Mouse (Mus musculus) liver, embryonic 11.5 days (tissue): Measurements from ENCODE around the gene Hist1h2af. TPM values are rescaled to one million over a fixed set of nuclear protein-coding genes. Genes with fewer than 3 reads are reported as not detected.

Experiments
- ATAC-seq: fragments of 200-750 bp; cut with Nextera tagmentation; replicated peaks from 2 replicates; pipeline ENCODE4 v1.8.0; 2017; ENCODE audit warnings: moderate number of reproducible peaks, mild to moderate bottlenecking, moderate TSS enrichment, moderate library complexity; ENCODE audit not compliant: low FRiP score
- DNase-seq: peaks from one replicate; pipeline ENCODE4 v3.0.0-alpha.2; 2017; ENCODE audit warnings: low spot score
- H3K27ac ChIP-seq: fragments of 300-500 bp; sonication (generic); 2 replicates; pipeline ENCODE4 v1.5.1; 2014; ENCODE audit warnings: mild to moderate bottlenecking, low read depth, low read length, control low read depth
- H3K27me3 ChIP-seq: fragments of 300-500 bp; sonication (generic); replicated peaks from 2 replicates; pipeline ENCODE4 v1.6.1; 2014; ENCODE audit warnings: low read length, mixed read lengths; ENCODE audit not compliant: control insufficient read depth, insufficient read depth
- H3K36me3 ChIP-seq: fragments of 300-500 bp; sonication (generic); 2 replicates; pipeline ENCODE4 v1.6.1; 2014; ENCODE audit warnings: mild to moderate bottlenecking, low read length, moderate library complexity, mixed read lengths; ENCODE audit not compliant: control insufficient read depth, insufficient read depth
- H3K4me1 ChIP-seq: fragments of 300-500 bp; sonication (generic); replicated peaks from 2 replicates; pipeline ENCODE4 v1.6.1; 2014; ENCODE audit warnings: low read length, mixed read lengths; ENCODE audit not compliant: control insufficient read depth, insufficient read depth
- H3K4me2 ChIP-seq: fragments of 300-500 bp; sonication (generic); 2 replicates; pipeline ENCODE4 v1.6.1; 2014; ENCODE audit warnings: mild to moderate bottlenecking, control low read depth, moderate library complexity
- H3K4me3 ChIP-seq: fragments of 300-500 bp; sonication (generic); 2 replicates; pipeline ENCODE4 v1.5.1; 2014; ENCODE audit warnings: low read depth, low read length, control low read depth
- H3K9ac ChIP-seq: fragments of 300-500 bp; sonication (generic); 2 replicates; pipeline ENCODE4 v1.6.1; 2014; ENCODE audit warnings: low read depth, low read length, control low read depth
- H3K9me3 ChIP-seq: fragments of 300-500 bp; sonication (generic); 2 replicates; pipeline ENCODE4 v1.6.1; 2016; ENCODE audit warnings: low read length, inconsistent platforms, mixed read lengths; ENCODE audit not compliant: control insufficient read depth
- WGBS: fragments of 180-500 bp; shearing (Covaris S2); extraction: QIAGEN DNeasy Blood & Tissue Kit; methylation state at CpG from one replicate; pipeline ENCODE4 v1.1.7; 2014; 5-methylcytosine and 5-hydroxymethylcytosine counted together
- microRNA-seq: library from miRNA; unstranded; fragments of <30 nt; microRNA quantifications from one replicate; pipeline ENCODE4, GENCODE M21; 2017; ENCODE audit warnings: borderline number of aligned reads
- polyA plus RNA-seq: library from polyadenylated mRNA; unstranded; fragments of >200 nt; fragmentation: Nextera tagmentation; extraction: Ambion mirVana; gene quantifications from 2 replicates; pipeline ENCODE4 v1.2.1, GENCODE M21; 2014

Gene Hist1h2af
- polyA plus RNA-seq, 1 experiment from 2014 or later: 5.1 TPM

DNA sequence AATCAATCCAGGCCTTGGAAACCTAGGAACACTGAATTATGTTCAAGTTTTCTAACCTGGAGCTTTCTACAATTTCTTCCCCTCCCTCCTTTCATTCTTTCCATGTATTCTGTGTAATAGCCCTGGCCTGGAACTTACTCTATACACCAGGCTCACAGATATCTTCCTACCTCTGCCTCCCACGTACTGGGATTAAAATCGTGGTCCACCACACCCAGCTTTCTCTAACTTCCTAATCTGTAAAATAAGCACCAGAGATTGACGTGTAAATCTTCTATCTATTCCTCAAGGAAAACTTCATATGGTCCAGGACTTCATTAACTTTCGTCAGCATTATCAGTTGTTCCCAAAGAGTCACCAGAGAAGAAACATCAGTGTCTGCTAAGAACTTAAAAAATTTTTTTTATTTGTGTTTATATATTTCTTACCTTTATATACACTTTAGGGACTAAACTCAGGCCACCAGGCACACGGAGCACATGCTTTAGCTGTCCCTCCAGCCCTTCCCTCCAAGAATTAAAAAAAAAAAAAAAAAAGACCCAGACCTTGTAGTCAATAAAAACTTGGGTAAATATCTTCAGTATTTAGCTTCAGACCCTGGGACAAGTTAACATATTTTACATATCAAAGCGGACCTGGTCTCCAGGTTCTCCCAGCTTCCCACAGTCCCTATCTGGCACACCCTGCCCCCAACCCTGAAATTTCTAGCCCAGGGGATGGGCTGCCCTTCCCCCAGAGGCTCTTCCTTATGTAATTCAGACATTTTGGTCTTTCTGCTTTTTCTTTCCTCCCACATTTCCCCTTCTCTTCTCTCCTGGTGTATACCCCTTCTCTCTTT, 48.7 kb downstream of the Hist1h2af start:
- H3K27ac ChIP-seq: peak overlapping the region; percentile 100
- H3K36me3 ChIP-seq: no peaks in the 10 kb centered on the region
- peak overlapping the region; percentile 77 for H3K4me2 ChIP-seq
- H3K9ac ChIP-seq: peak overlapping the region; percentile 77
- H3K4me1 ChIP-seq: peaks cover 31% of the 10 kb centered on the region
- no peaks in the 10 kb centered on the region for H3K9me3 ChIP-seq
- ATAC-seq: peak; percentile 3
- DNase-seq: no peak
- no peaks in the 10 kb centered on the region for H3K27me3 ChIP-seq
- 6% methylated on average over 6 of the region's 6 CpGs for WGBS
- H3K4me3 ChIP-seq: peak overlapping the region; percentile 50

DNA sequence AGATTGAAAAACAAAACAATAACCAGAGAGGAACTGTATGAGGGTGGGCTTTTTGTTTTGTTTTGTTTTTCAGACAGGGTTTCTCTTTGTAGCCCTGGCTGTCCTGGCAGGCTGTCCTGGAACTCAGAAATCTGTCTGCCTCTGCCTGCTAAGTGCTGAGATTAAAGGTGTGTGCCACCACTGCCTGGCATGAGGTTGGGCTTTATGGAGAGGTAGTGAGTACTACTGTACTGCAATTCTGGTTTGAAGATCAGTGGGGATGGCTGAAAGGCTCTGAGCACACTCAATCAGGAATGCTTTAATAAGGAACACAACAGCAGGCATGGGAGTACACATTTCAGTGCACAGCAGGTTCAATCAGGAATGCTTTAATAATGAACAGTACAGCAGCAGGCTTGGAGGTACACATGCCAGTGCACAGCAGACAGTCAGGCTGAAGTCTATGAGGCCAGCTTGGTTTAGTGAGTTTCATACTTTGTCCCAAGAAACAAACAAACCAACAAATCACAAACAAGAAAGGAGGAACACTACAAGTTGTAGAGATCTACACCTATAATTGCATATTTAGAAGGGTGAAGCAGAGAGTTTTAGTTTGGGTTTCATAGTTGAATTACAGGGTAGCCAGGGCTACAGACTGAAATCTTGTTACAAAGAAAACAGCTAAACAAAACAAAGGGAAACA, 49.8 kb downstream of the Hist1h2af start:
- ATAC-seq (no peak), DNase-seq (no peak)
- H3K4me1 ChIP-seq: peaks cover 31% of the 10 kb centered on the region
- no peak overlapping the region; the same call in 1 of the 2 replicates for H3K4me3 ChIP-seq
- H3K4me2 ChIP-seq: peak overlapping the region; percentile 77
- H3K36me3 ChIP-seq: no peaks in the 10 kb centered on the region
- no peaks in the 10 kb centered on the region for H3K27me3 ChIP-seq
- peak overlapping the region; percentile 49 for H3K9ac ChIP-seq
- no peaks in the 10 kb centered on the region for H3K9me3 ChIP-seq
- peak overlapping the region; percentile 100 for H3K27ac ChIP-seq

Small RNAs within 50 kb of the gene (microRNA-seq; reads per million reads assigned to microRNA genes)
- gene Gm44297: 4.2 reads per million, percentile 9 among the genes with 10 or more reads in this experiment
- gene Gm44359: 1.1 reads per million
- gene Gm44394: 1.8 reads per million
- gene n-TStga1: 12.0 reads per million, percentile 24 among the genes with 10 or more reads in this experiment

Other genes starting within 250 kb of the Hist1h2af start
- gene Zfp322a, start 164.7 kb upstream of the Hist1h2af start, polyA plus RNA-seq: 36.4 and 37.0 TPM in 2 replicates
- 13.1 and 13.4 TPM in 2 replicates for gene Abt1, start 110.0 kb upstream of the Hist1h2af start, polyA plus RNA-seq
- 1.8 and 2.2 TPM in 2 replicates for gene Btn1a1, start 68.0 kb upstream of the Hist1h2af start, polyA plus RNA-seq
- gene Btn2a2, start 45.0 kb upstream of the Hist1h2af start, polyA plus RNA-seq: 0.08 and 0.32 TPM in 2 replicates
- 3.3 and 4.3 TPM in 2 replicates for gene Hist1h4h, start 2.9 kb upstream of the Hist1h2af start, polyA plus RNA-seq
- 5.2 TPM in 2 replicates for gene Hist1h3g, start 1.5 kb downstream of the Hist1h2af start, polyA plus RNA-seq
- 1.6 and 1.7 TPM in 2 replicates for gene Hist1h2bh, start 9.5 kb downstream of the Hist1h2af start, polyA plus RNA-seq
- gene Hist1h3f, start 10.1 kb downstream of the Hist1h2af start, polyA plus RNA-seq: 0.42 and 0.62 TPM in 2 replicates
- gene Hist1h4f, start 17.7 kb downstream of the Hist1h2af start, polyA plus RNA-seq: 0.66 and 1.4 TPM in 2 replicates
- 0.68 and 0.82 TPM in 2 replicates for gene Hist1h1d, start 19.4 kb downstream of the Hist1h2af start, polyA plus RNA-seq
- 3.5 and 5.6 TPM in 2 replicates for gene Hist1h3e, start 28.5 kb downstream of the Hist1h2af start, polyA plus RNA-seq
- 61.3 and 62.9 TPM in 2 replicates for gene Hist1h2ae, start 37.3 kb downstream of the Hist1h2af start, polyA plus RNA-seq
- gene Hist1h2bg, start 37.5 kb downstream of the Hist1h2af start, polyA plus RNA-seq: 5.7 and 6.3 TPM in 2 replicates
- gene Hist1h2bf, start 40.3 kb downstream of the Hist1h2af start, polyA plus RNA-seq: 1.8 TPM in 2 replicates
- gene Hist1h2ad, start 40.5 kb downstream of the Hist1h2af start, polyA plus RNA-seq: 0.84 and 0.92 TPM in 2 replicates
- gene Hist1h3d, start 41.9 kb downstream of the Hist1h2af start, polyA plus RNA-seq: 7.7 and 8.5 TPM in 2 replicates
- gene Hist1h4d, start 47.7 kb downstream of the Hist1h2af start, polyA plus RNA-seq: 92.8 and 99.3 TPM in 2 replicates
- 4.4 TPM in 2 replicates for gene Hist1h2be, start 87.2 kb downstream of the Hist1h2af start, polyA plus RNA-seq
- gene Hist1h1e, start 88.7 kb downstream of the Hist1h2af start, polyA plus RNA-seq: 17.5 and 21.2 TPM in 2 replicates
- gene Hist1h2ac, start 150.0 kb downstream of the Hist1h2af start, polyA plus RNA-seq: 0.79 and 1.5 TPM in 2 replicates
- gene Hist1h2bc, start 150.3 kb downstream of the Hist1h2af start, polyA plus RNA-seq: 31.9 and 35.7 TPM in 2 replicates
- not detected in 2 replicates for gene Hist1h1t, start 161.9 kb downstream of the Hist1h2af start, polyA plus RNA-seq
- 5.1 and 5.2 TPM in 2 replicates for gene Hist1h4c, start 164.5 kb downstream of the Hist1h2af start, polyA plus RNA-seq
- gene Hfe, start 176.9 kb downstream of the Hist1h2af start, polyA plus RNA-seq: 6.1 and 7.2 TPM in 2 replicates
- 24.2 and 25.8 TPM in 2 replicates for gene Hist1h1c, start 204.9 kb downstream of the Hist1h2af start, polyA plus RNA-seq
- gene Hist1h3c, start 211.7 kb downstream of the Hist1h2af start, polyA plus RNA-seq: 6.1 and 6.7 TPM in 2 replicates
- gene Hist1h2bb, start 212.8 kb downstream of the Hist1h2af start, polyA plus RNA-seq: 3.1 and 4.6 TPM in 2 replicates
- gene Hist1h2ab, start 217.2 kb downstream of the Hist1h2af start, polyA plus RNA-seq: 38.5 and 42.1 TPM in 2 replicates
- gene Hist1h3b, start 218.4 kb downstream of the Hist1h2af start, polyA plus RNA-seq: 5.5 and 8.3 TPM in 2 replicates
- gene Hist1h4b, start 223.1 kb downstream of the Hist1h2af start, polyA plus RNA-seq: 4.0 TPM in 2 replicates
- gene Hist1h4a, start 227.3 kb downstream of the Hist1h2af start, polyA plus RNA-seq: 0.57 TPM in 1 of 2 replicates, not detected in the other
- 4.2 and 8.8 TPM in 2 replicates for gene Hist1h3a, start 228.5 kb downstream of the Hist1h2af start, polyA plus RNA-seq
- 2.8 and 3.9 TPM in 2 replicates for gene Hist1h1a, start 229.8 kb downstream of the Hist1h2af start, polyA plus RNA-seq
- gene Trim38, start 236.0 kb downstream of the Hist1h2af start, polyA plus RNA-seq: not detected in 2 replicates